Comparison of ENCODE assay signal across 15 mouse cellular contexts in the genomic region with DNA sequence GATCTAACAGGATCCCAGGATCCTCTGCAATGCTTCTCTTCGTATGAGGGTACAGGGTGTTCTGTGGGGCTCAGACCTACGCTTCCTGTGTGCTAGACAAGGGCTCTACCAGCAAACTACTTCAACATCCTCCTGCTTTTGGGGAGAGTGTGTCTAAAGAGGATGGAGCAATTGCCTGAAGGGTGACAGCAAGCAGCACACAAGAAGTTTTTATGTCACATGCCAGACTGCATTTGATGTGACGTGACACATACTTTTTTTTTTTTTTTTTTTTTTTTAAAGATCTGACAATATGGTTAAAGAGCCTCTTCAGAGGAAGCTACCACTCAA.
DNase-seq lines count a peak whose midpoint lies in the region; ATAC-seq and TF ChIP-seq lines count a peak whose summit lies in the region.
"Had no signal": no experiment of that assay in that cellular context is flagged by ENCODE, and none has a peak within 500 bp of the region (broad histone marks: within the 10 kb centered on the region; RNA-seq: fewer than 3 reads in every experiment).

No protein-coding gene starts in this region.

- no peak overlapping the region for H3K4me3 ChIP-seq in heart, adult 2 months
- H3K4me3 ChIP-seq in intestine, embryonic 16.5 days (ENCODE audit: low read length) = no peak overlapping the region
- no peak overlapping the region for H3K4me3 ChIP-seq in intestine, postnatal 0 days (ENCODE audit: low read depth, low read length)
- no peak overlapping the region for H3K4me3 ChIP-seq in lung, postnatal 0 days (ENCODE audit: low read depth, low read length)
- no peak overlapping the region for H3K4me3 ChIP-seq in forebrain, embryonic 13.5 days

- TF ChIP-seq EP300 in heart, adult 2 months (IDR thresholded peaks at IDR 0.05; ENCODE audit: insufficient read depth, low read depth, low read length) = no peak
- TF ChIP-seq EP300 in lung, postnatal 0 days (IDR thresholded peaks at IDR 0.05) = no peak

- H3K4me1 ChIP-seq in heart, adult 2 months (ENCODE audit: control insufficient read depth, insufficient read depth, low read length) = peaks cover 9% of the 10 kb centered on the region
- peaks cover 19% of the 10 kb centered on the region for H3K4me1 ChIP-seq in intestine, embryonic 16.5 days (ENCODE audit: control insufficient read depth, insufficient read depth, low read length)
- no peaks in the 10 kb centered on the region for H3K4me1 ChIP-seq in intestine, postnatal 0 days (replicated peaks; ENCODE audit: control insufficient read depth, insufficient read depth, low read length)
- peaks cover 6% of the 10 kb centered on the region; the same call in 1 of the 2 replicates for H3K4me1 ChIP-seq in lung, postnatal 0 days (ENCODE audit: insufficient read depth, low read depth, low read length)
- H3K4me1 ChIP-seq in forebrain, embryonic 13.5 days = no peaks in the 10 kb centered on the region

- H3K9me3 ChIP-seq in intestine, embryonic 16.5 days (ENCODE audit: control insufficient read depth, low read length) = no peaks in the 10 kb centered on the region
- no peaks in the 10 kb centered on the region for H3K9me3 ChIP-seq in intestine, postnatal 0 days (ENCODE audit: control insufficient read depth)
- H3K9me3 ChIP-seq in lung, postnatal 0 days (ENCODE audit: low read length) = no peaks in the 10 kb centered on the region
- no peaks in the 10 kb centered on the region for H3K9me3 ChIP-seq in forebrain, embryonic 13.5 days (replicated peaks)

- peaks cover 2% of the 10 kb centered on the region; the same call in 1 of the 2 replicates for H3K79me2 ChIP-seq in heart, adult 2 months (replicated peaks; ENCODE audit: control insufficient read depth, insufficient read depth, low read length)

- no peak overlapping the region for H3K4me2 ChIP-seq in intestine, embryonic 16.5 days (ENCODE audit: low read depth, low read length)
- H3K4me2 ChIP-seq in intestine, postnatal 0 days (replicated peaks; ENCODE audit: low read depth) = no peak overlapping the region
- H3K4me2 ChIP-seq in lung, postnatal 0 days (replicated peaks; ENCODE audit: low read depth, low read length) = no peak overlapping the region
- H3K4me2 ChIP-seq in forebrain, embryonic 13.5 days = no peak overlapping the region
- H3K4me2 ChIP-seq: hindbrain, embryonic 14.5 days had no signal

- peak overlapping the region; percentile 57 for H3K27ac ChIP-seq in heart, adult 2 months
- peak overlapping the region; percentile 59 for H3K27ac ChIP-seq in intestine, embryonic 16.5 days (ENCODE audit: low read length)
- H3K27ac ChIP-seq in intestine, postnatal 0 days (ENCODE audit: low read depth, low read length) = no peak overlapping the region
- H3K27ac ChIP-seq in lung, postnatal 0 days (ENCODE audit: low read length) = no peak overlapping the region
- no peak overlapping the region for H3K27ac ChIP-seq in forebrain, embryonic 13.5 days
- H3K27ac ChIP-seq: hindbrain, embryonic 14.5 days; liver, embryonic 14.5 days had no signal

- TF ChIP-seq POLR2A in heart, adult 2 months (IDR thresholded peaks at IDR 0.05; ENCODE audit: insufficient read depth, low read depth, low read length) = no peak

- no peak for TF ChIP-seq CTCF in heart, adult 2 months (IDR thresholded peaks at IDR 0.05)
- TF ChIP-seq CTCF in intestine, postnatal 0 days (IDR thresholded peaks at IDR 0.05; ENCODE audit: low read depth) = no peak
- no peak for TF ChIP-seq CTCF in lung, postnatal 0 days (IDR thresholded peaks at IDR 0.05)

- intact Hi-C loops in heart, adult 2 months (cut with DNase I) = no loop called here
- intact Hi-C loops in heart, postnatal 10 days (cut with DNase I) = no loop called here

- H3K36me3 ChIP-seq in heart, adult 2 months (ENCODE audit: control insufficient read depth, insufficient read depth, low read length) = peaks cover 2% of the 10 kb centered on the region
- H3K36me3 ChIP-seq in intestine, embryonic 16.5 days (ENCODE audit: control insufficient read depth, insufficient read depth, low read length) = no peaks in the 10 kb centered on the region
- no peaks in the 10 kb centered on the region for H3K36me3 ChIP-seq in intestine, postnatal 0 days (ENCODE audit: control insufficient read depth, insufficient read depth)
- H3K36me3 ChIP-seq in lung, postnatal 0 days (ENCODE audit: insufficient read depth, low read length) = no peaks in the 10 kb centered on the region
- H3K36me3 ChIP-seq in forebrain, embryonic 13.5 days (ENCODE audit: poor library complexity, severe bottlenecking) = no peaks in the 10 kb centered on the region

- ATAC-seq in intestine, embryonic 16.5 days = no peak
- ATAC-seq in intestine, postnatal 0 days = no peak
- ATAC-seq in lung, postnatal 0 days = peak; percentile 47; the same call in 1 of the 2 replicates
- no peak for ATAC-seq in forebrain, embryonic 13.5 days
- ATAC-seq: forebrain, postnatal 0 days had no signal

- no peak for DNase-seq in heart, adult 2 months
- no peak for DNase-seq in heart, postnatal 10 days
- DNase-seq in lung, postnatal 0 days (ENCODE audit: low spot score) = no peak
- DNase-seq in lung, postnatal 25 days (ENCODE audit: low spot score) = no peak
- no peak for DNase-seq in adrenal gland, postnatal 25 days
- DNase-seq: adrenal gland, adult 2 months; cerebellum, adult 9-11 months; forebrain, postnatal 0 days; gastrocnemius, postnatal 25 days; thymus, postnatal 14 days had no signal

- WGBS in heart, adult 2 months = 38% methylated on average over 3 of the region's 3 CpGs
- 55% methylated on average over 3 of the region's 3 CpGs for WGBS in intestine, embryonic 16.5 days
- WGBS in intestine, postnatal 0 days = 59% methylated on average over 3 of the region's 3 CpGs
- WGBS in lung, postnatal 0 days = 44% methylated on average over 3 of the region's 3 CpGs
- 85% methylated on average over 3 of the region's 3 CpGs for WGBS in forebrain, embryonic 13.5 days

- H3K27me3 ChIP-seq in heart, adult 2 months (ENCODE audit: control insufficient read depth, insufficient read depth, low read length) = no peaks in the 10 kb centered on the region
- H3K27me3 ChIP-seq in intestine, embryonic 16.5 days (replicated peaks; ENCODE audit: control insufficient read depth, insufficient read depth, low read length) = no peaks in the 10 kb centered on the region
- no peaks in the 10 kb centered on the region for H3K27me3 ChIP-seq in intestine, postnatal 0 days (replicated peaks; ENCODE audit: control insufficient read depth, insufficient read depth, low read length)
- H3K27me3 ChIP-seq in lung, postnatal 0 days (replicated peaks; ENCODE audit: insufficient read depth, low read length) = no peaks in the 10 kb centered on the region
- no peaks in the 10 kb centered on the region for H3K27me3 ChIP-seq in forebrain, embryonic 13.5 days

- no peak overlapping the region for H3K9ac ChIP-seq in heart, adult 2 months (ENCODE audit: low read depth, low read length)
- H3K9ac ChIP-seq in intestine, embryonic 16.5 days (ENCODE audit: low read depth, low read length) = no peak overlapping the region
- no peak overlapping the region for H3K9ac ChIP-seq in intestine, postnatal 0 days (ENCODE audit: low read depth, low read length)
- no peak overlapping the region for H3K9ac ChIP-seq in lung, postnatal 0 days (replicated peaks; ENCODE audit: low read depth)
- no peak overlapping the region for H3K9ac ChIP-seq in forebrain, embryonic 13.5 days
- H3K9ac ChIP-seq: forebrain, postnatal 0 days; hindbrain, embryonic 14.5 days; liver, embryonic 14.5 days had no signal

Comparison
In these comparisons a context has a peak if more than half of its experiments do, and no peak if none do; other contexts are left out.
1. H3K27ac ChIP-seq: peak in heart, adult 2 months (single experiment) and intestine, embryonic 16.5 days (single experiment); none in intestine, postnatal 0 days (single experiment), lung, postnatal 0 days (single experiment) and forebrain, embryonic 13.5 days (single experiment).